Mouse (Mus musculus) midbrain, embryonic 15.5 days (tissue): ENCODE measurements around the gene Sipa1. TPM values are rescaled to one million over a fixed set of nuclear protein-coding genes. Genes with fewer than 3 reads are reported as not detected.
"Not testable (repeated sequence)": the region's sequence is repeated elsewhere in the genome, so short reads cannot be mapped to it uniquely, and the experiment has no call there.

ENCODE experiments used
- ATAC-seq: fragments of 200-750 bp; cut with Nextera tagmentation; replicated peaks from 2 replicates; pipeline ENCODE4 v1.8.0; 2017; ENCODE audit warnings: moderate TSS enrichment
- H3K27ac ChIP-seq: fragments of 300-500 bp; sonication (generic); 2 replicates; pipeline ENCODE4 v1.5.1; 2015; ENCODE audit warnings: mild to moderate bottlenecking, inconsistent platforms
- H3K27me3 ChIP-seq: fragments of 300-500 bp; sonication (generic); replicated peaks from 2 replicates; pipeline ENCODE4 v1.6.1; 2015; ENCODE audit warnings: inconsistent platforms
- H3K36me3 ChIP-seq: fragments of 300-500 bp; sonication (generic); replicated peaks from 2 replicates; pipeline ENCODE4 v1.6.1; 2015; ENCODE audit warnings: inconsistent platforms
- H3K4me1 ChIP-seq: fragments of 300-500 bp; sonication (generic); 2 replicates; pipeline ENCODE4 v1.6.1; 2015; ENCODE audit warnings: inconsistent platforms
- H3K4me2 ChIP-seq: fragments of 300-500 bp; sonication (generic); 2 replicates; pipeline ENCODE4 v1.6.1; 2015; ENCODE audit warnings: inconsistent platforms, mild to moderate bottlenecking, moderate library complexity
- H3K4me3 ChIP-seq: fragments of 300-500 bp; sonication (generic); 2 replicates; pipeline ENCODE4 v1.5.1; 2015; ENCODE audit warnings: mild to moderate bottlenecking, inconsistent platforms
- H3K9ac ChIP-seq: fragments of 300-500 bp; sonication (generic); 2 replicates; pipeline ENCODE4 v1.6.1; 2015; ENCODE audit warnings: mild to moderate bottlenecking, inconsistent platforms
- H3K9me3 ChIP-seq: fragments of 300-500 bp; sonication (generic); 2 replicates; pipeline ENCODE4 v1.6.1; 2016; ENCODE audit warnings: inconsistent platforms
- WGBS: fragments of 180-500 bp; shearing (Covaris S2); methylation state at CpG from one replicate; pipeline ENCODE4 v1.1.7; 2015; ENCODE audit warnings: mixed read lengths; 5-methylcytosine and 5-hydroxymethylcytosine counted together
- polyA plus RNA-seq: library from polyadenylated mRNA; unstranded; fragments of >200 nt; fragmentation: Nextera tagmentation; extraction: Ambion mirVana; gene quantifications from 2 replicates; pipeline ENCODE4 v1.2.1, GENCODE M21; 2015

The Sipa1 gene
- polyA plus RNA-seq, 1 experiment from 2014 or later, result 17.1 TPM

- no peak overlapping the region for H3K27ac ChIP-seq
- 60% methylated on average over 10 of the region's 10 CpGs for WGBS
- no peaks in the 10 kb centered on the region for H3K9me3 ChIP-seq
- H3K4me2 ChIP-seq, result peak overlapping the region; percentile 99
- 0 out of 2 replicates have a peak, but pooled peaks cover 3% of the 10 kb centered on the region for H3K27me3 ChIP-seq
- H3K9ac ChIP-seq, result peak overlapping the region; percentile 19; the same call in 1 of the 2 replicates
- no peaks in the 10 kb centered on the region; the same call in 1 of the 2 replicates for H3K36me3 ChIP-seq
- H3K4me3 ChIP-seq, result no peak overlapping the region
- peaks cover 57% of the 10 kb centered on the region for H3K4me1 ChIP-seq
- ATAC-seq, result no peak
Observed at GRCm38 (mm10) chr19:5692086-5692912, 28.8 kb upstream of the Sipa1 start.

DNA sequence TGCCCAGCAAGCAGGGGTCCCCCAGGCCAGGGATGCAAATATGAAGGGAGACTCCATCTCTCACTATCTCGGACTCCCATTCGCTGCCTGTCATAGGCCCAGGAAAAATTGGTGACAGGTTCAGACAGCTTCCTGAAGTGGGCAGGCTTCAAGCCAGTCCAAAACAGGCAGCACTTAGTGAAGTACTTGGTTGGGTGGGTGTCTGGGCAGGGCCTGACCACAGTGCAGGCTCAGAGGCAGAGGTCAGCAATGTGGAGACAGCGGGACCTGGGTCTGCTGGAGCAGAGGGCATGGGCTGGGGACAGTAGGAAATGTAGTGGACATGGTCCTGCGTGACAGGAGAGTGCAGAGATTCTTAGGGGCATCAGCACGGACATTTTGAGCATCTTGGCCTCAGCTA, 28.1 kb upstream of the Sipa1 start:
- WGBS, result 86% methylated on average over 5 of the region's 5 CpGs
- peaks cover 60% of the 10 kb centered on the region for H3K4me1 ChIP-seq
- H3K9ac ChIP-seq, result no peak overlapping the region; the same call in 1 of the 2 replicates
- no peak overlapping the region; the same call in 1 of the 2 replicates for H3K4me3 ChIP-seq
- no peaks in the 10 kb centered on the region for H3K9me3 ChIP-seq
- H3K4me2 ChIP-seq, result peak overlapping the region; percentile 99
- ATAC-seq, result no peak
- 0 out of 2 replicates have a peak, but pooled peaks cover 3% of the 10 kb centered on the region for H3K27me3 ChIP-seq
- no peaks in the 10 kb centered on the region; the same call in 1 of the 2 replicates for H3K36me3 ChIP-seq
- H3K27ac ChIP-seq, result no peak overlapping the region

- Histone ChIP-seq H3K27me3 (0 out of 2 replicates have a peak, but pooled peaks cover 3% of the 10 kb centered on the region), H3K4me1 (peaks cover 53% of the 10 kb centered on the region), H3K4me2 (peak overlapping the region; percentile 99), H3K36me3 (peaks cover 12% of the 10 kb centered on the region), H3K9me3 (no peaks in the 10 kb centered on the region), H3K4me3 (peak overlapping the region; percentile 98), H3K9ac (peak overlapping the region; percentile 61), H3K27ac (peak overlapping the region; percentile 88; the same call in 1 of the 2 replicates)
- 74% methylated on average over 15 of the region's 15 CpGs for WGBS
- no peak for ATAC-seq
Observed at GRCm38 (mm10) chr19:5690343-5690735, 26.8 kb upstream of the Sipa1 start.

- peak; percentile 10 for ATAC-seq
- Histone ChIP-seq H3K27ac (peak overlapping the region; percentile 88), H3K4me2 (peak overlapping the region; percentile 99), H3K4me3 (peak overlapping the region; percentile 98), H3K9ac (peak overlapping the region; percentile 61), H3K9me3 (no peaks in the 10 kb centered on the region), H3K27me3 (no peaks in the 10 kb centered on the region), H3K36me3 (peaks cover 17% of the 10 kb centered on the region), H3K4me1 (peaks cover 53% of the 10 kb centered on the region)
- WGBS, result 15% methylated on average over 42 of the region's 42 CpGs
Observed at GRCm38 (mm10) chr19:5689565-5690342, 26.2 kb upstream of the Sipa1 start.

DNA sequence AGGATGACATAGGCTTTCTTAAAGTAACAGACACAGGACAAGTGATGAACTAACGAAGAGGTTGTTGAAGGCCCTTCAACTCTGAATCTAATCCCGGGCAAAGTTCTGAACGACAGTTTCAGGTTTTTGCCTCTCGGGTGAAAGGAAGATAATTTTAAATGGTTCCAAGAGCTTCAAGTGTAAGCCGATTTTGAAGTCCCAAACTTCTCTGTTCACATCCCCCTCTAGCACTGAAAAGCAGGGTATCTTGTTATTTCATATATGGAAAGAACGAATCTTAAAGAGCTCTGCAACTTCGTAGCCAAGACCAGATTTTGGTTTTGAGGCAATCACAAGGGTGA, 25.6 kb upstream of the Sipa1 start:
- H3K9ac ChIP-seq, result peak overlapping the region; percentile 61
- H3K9me3 ChIP-seq, result no peaks in the 10 kb centered on the region
- under 1% methylated on average over 7 of the region's 7 CpGs for WGBS
- peaks cover 24% of the 10 kb centered on the region for H3K36me3 ChIP-seq
- H3K4me1 ChIP-seq, result peaks cover 53% of the 10 kb centered on the region
- H3K4me2 ChIP-seq, result peak overlapping the region; percentile 99
- H3K27me3 ChIP-seq, result no peaks in the 10 kb centered on the region
- H3K4me3 ChIP-seq, result peak overlapping the region; percentile 98
- ATAC-seq, result no peak
- H3K27ac ChIP-seq, result peak overlapping the region; percentile 88

DNA sequence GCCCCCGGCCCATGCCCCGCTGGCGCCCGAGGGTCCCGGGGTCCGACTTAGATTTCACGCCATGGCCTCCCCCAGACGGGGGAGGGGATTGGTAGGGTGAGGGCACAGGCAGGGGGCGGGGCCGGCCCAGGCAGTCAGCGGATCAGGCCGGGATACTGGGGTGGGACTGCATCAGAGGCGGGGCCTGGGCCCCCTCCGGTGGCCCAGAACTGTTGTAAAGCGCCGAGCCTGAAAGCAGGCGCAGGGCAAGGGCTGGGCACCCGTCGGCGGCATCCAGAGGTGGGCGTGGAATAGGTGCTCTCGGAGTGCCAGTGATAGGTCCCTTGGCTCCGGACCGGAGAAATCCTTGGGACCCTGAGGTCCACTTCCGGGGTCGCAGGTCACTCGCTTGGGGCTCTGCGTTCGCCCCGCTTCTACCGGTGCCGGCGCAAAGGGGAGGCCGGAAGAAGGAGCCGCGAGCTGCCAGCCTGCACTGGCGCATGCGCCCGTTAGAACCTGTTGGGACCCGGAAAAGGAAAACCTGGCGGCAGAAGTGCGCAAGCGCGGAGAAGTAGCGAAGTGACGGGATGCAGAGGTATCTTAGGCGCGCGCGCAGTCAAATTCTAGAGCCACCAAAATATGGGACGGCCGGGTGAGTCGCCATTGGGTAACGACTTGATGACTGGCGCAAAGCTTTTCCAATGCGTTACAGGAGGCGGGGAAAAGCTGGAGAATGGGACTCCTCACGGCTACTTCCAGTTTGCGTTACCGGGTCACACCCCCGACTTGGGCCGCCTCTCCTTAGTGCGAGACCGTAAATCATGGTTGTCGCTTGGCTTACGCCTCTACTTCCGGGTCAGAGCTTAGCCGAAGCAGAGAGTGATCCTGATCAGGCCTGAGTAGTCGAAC, 24.9 kb upstream of the Sipa1 start, which contains the start of the genes Map3k11 and Pcnx3:
Map3k11 (plus strand) TSS at position 543 of the 888 bp plus-strand sequence.
Pcnx3 (minus strand) TSS at position 709 of the 888 bp plus-strand sequence.
- Histone ChIP-seq H3K36me3 (peaks cover 30% of the 10 kb centered on the region), H3K9ac (peak within 1 kb of the TSS; percentile 95), H3K27me3 (no peaks in the 10 kb centered on the region), H3K4me2 (peak within 1 kb of the TSS; percentile 99), H3K27ac (peak within 1 kb of the TSS; percentile 88), H3K4me1 (peaks cover 53% of the 10 kb centered on the region), H3K9me3 (no peaks in the 10 kb centered on the region), H3K4me3 (peak within 1 kb of the TSS; percentile 98)
- peak; percentile 96 for ATAC-seq
- WGBS, result under 1% methylated on average over 69 of the region's 69 CpGs

DNA sequence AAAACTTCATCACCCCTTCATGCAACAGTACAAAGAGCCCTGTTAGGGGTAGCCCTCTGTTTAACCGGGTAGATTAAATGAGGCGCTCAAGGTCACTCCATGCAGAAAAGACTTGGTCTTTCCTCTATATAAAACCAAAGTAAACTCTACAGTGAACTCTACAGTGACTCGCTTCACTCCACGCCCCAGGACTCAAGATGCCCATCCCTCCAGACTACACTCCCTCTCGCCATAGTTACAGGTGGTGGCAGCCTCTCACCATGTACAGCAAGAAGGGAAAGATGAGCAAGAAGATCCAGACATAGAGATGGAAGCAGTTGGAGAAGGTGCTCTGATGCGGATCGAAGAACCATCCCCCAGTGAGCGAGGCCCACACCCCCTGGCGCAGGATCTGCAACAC, 24.2 kb upstream of the Sipa1 start:
- peak overlapping the region; percentile 99 for H3K4me2 ChIP-seq
- H3K4me1 ChIP-seq, result peaks cover 49% of the 10 kb centered on the region
- peak overlapping the region; percentile 88 for H3K27ac ChIP-seq
- ATAC-seq, result no peak
- peak overlapping the region; percentile 95 for H3K9ac ChIP-seq
- H3K4me3 ChIP-seq, result peak overlapping the region; percentile 98
- no peaks in the 10 kb centered on the region for H3K27me3 ChIP-seq
- 21% methylated on average over 9 of the region's 9 CpGs for WGBS
- H3K9me3 ChIP-seq, result no peaks in the 10 kb centered on the region
- H3K36me3 ChIP-seq, result peaks cover 37% of the 10 kb centered on the region

- peaks cover 45% of the 10 kb centered on the region for H3K36me3 ChIP-seq
- H3K4me2 ChIP-seq, result peak overlapping the region; percentile 99
- WGBS, result 96% methylated on average over 12 of the region's 12 CpGs
- not testable (repeated sequence) for H3K27me3 ChIP-seq, ATAC-seq, H3K9me3 ChIP-seq, H3K27ac ChIP-seq
- H3K4me3 ChIP-seq, result peak overlapping the region; percentile 98; the same call in 1 of the 2 replicates
- H3K4me1 ChIP-seq, result peaks cover 41% of the 10 kb centered on the region
- H3K9ac ChIP-seq, result peak overlapping the region; percentile 95; the same call in 1 of the 2 replicates
Observed at GRCm38 (mm10) chr19:5686954-5687353, 23.4 kb upstream of the Sipa1 start.

DNA sequence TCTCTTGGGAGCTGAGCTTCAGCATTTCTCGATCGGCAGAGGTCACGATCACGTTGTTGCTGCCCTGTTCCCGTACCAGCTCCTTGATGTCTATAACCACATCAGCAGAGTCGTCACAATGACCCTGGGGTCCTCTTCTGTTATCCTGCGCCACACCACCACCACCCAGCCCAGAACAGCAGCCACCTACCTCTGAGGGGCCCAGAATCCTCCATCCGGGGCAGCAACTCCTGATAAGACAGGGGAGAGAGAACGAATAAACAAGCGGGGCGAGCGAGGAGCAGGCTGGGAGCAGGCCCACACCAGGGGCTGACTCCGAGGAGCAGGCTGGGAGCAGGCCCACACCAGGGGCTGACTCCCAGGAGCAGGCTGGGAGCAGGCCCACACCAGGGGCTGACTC, 22.9 kb upstream of the Sipa1 start:
- ATAC-seq, result no peak
- Histone ChIP-seq H3K4me1 (peaks cover 36% of the 10 kb centered on the region), H3K36me3 (peaks cover 50% of the 10 kb centered on the region)

DNA sequence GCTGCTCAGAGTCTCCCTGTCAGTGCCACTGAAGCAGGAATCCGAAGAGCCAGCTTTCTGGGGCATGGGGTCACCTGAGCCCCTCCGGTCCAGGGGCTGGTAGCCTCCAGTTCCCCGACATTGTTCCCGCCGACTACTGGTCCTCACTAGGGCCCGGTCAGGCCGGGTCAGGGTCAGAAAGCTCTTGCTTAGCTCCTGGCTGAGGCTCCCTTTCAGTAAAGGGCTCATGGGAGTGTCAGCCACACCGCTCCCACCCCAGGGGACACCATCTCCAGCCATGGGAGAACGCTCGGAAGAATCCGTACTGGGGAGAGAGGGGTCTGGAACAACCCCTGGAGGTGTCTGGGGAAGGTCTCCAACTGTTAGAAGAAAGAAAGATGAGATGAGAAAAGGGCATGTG, 22.4 kb upstream of the Sipa1 start:
- Histone ChIP-seq H3K9ac (no peak overlapping the region), H3K4me1 (peaks cover 30% of the 10 kb centered on the region), H3K36me3 (peaks cover 55% of the 10 kb centered on the region), H3K4me3 (no peak overlapping the region), H3K27me3 (no peaks in the 10 kb centered on the region), H3K27ac (no peak overlapping the region), H3K4me2 (no peak overlapping the region), H3K9me3 (no peaks in the 10 kb centered on the region)
- ATAC-seq, result no peak
- 95% methylated on average over 11 of the region's 11 CpGs for WGBS

More for the DNA sequence above, 22.9 kb upstream of the Sipa1 start:
- Histone ChIP-seq H3K4me2 (no peak overlapping the region), H3K4me3 (no peak overlapping the region), H3K27me3 (no peaks in the 10 kb centered on the region), H3K9ac (no peak overlapping the region), H3K27ac (no peak overlapping the region), H3K9me3 (no peaks in the 10 kb centered on the region)
- WGBS, result 93% methylated on average over 13 of the region's 13 CpGs

DNA sequence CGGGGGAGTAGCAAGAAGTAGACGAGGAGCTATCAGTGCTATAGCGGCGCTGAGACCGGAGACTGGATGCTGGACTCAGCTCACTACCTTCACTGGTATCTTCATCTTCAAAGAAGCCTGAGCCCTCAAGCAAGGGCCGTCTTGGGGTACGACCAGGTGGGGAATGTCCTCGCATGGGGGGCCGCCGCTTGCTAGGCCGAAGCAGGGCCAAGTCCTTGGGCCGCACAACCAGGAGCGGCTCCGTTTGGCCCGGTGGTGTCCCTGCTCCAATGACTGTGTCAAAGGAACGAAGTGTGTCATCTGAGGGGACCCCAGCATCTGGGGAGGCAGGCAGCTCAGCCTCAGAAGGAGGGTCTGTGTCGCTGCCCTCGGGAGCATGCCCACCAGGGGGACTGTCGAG, 21.9 kb upstream of the Sipa1 start:
- no peak for ATAC-seq
- H3K4me2 ChIP-seq, result no peak overlapping the region
- WGBS, result 94% methylated on average over 19 of the region's 19 CpGs
- peaks cover 25% of the 10 kb centered on the region for H3K4me1 ChIP-seq
- peaks cover 58% of the 10 kb centered on the region for H3K36me3 ChIP-seq
- H3K9me3 ChIP-seq, result no peaks in the 10 kb centered on the region
- H3K27ac ChIP-seq, result no peak overlapping the region
- H3K4me3 ChIP-seq, result no peak overlapping the region
- H3K27me3 ChIP-seq, result no peaks in the 10 kb centered on the region
- H3K9ac ChIP-seq, result no peak overlapping the region
